Mouse (Mus musculus) central nervous system, embryonic 11.5 days (tissue): ENCODE results near the gene Nhlh2. TPM values are rescaled to one million over a fixed set of nuclear protein-coding genes. Genes with fewer than 3 reads are reported as not detected.

ENCODE experiments used
- polyA plus RNA-seq: library from polyadenylated mRNA; depleted of rRNA; stranded (reverse); fragments of >200 nt; gene quantifications from 2 replicates; pipeline ENCODE4 v1.2.3, GENCODE M21; 2012; rRNA removed

The Nhlh2 gene
- 48.5 and 64.3 TPM in 2 replicates for polyA plus RNA-seq

GRCm38 (mm10) chr3:102009926-102010381 lies at the start of gene Nhlh2:
Gene Nhlh2 (plus strand): TSS chr3:102010076.

Other genes with a start within 250 kb of the Nhlh2 start
- gene Mab21l3, start 161.1 kb upstream of the Nhlh2 start, polyA plus RNA-seq, result 0.78 and 1.4 TPM in 2 replicates
- gene Slc22a15, start 85.6 kb upstream of the Nhlh2 start, polyA plus RNA-seq, result 9.4 and 11.3 TPM in 2 replicates
- gene Casq2, start 76.3 kb downstream of the Nhlh2 start, polyA plus RNA-seq, result 5.1 and 16.4 TPM in 2 replicates
- gene Vangl1, start 194.6 kb downstream of the Nhlh2 start, polyA plus RNA-seq, result 12.8 and 18.3 TPM in 2 replicates